Mouse (Mus musculus) common myeloid progenitor, adult 5-6 weeks (primary cell): Measurements from ENCODE around the gene Zfp683. TPM values are rescaled to one million over a fixed set of nuclear protein-coding genes. Genes with fewer than 3 reads are reported as not detected.

Source experiments
- ATAC-seq: replicated peaks from 2 replicates; pipeline ENCODE4 v1.8.0; 2016; ENCODE audit warnings: low read depth, mild to moderate bottlenecking, moderate TSS enrichment, inconsistent platforms; ENCODE audit not compliant: poor library complexity, severe bottlenecking
- total RNA-seq: library from RNA; stranded (forward); fragments of 200-1000, 187-1606 nt; gene quantifications from 2 replicates; pipeline ENCODE4 v1.2.3, GENCODE M21; 2017

Zfp683 gene
- total RNA-seq: not detected in 2 replicates

DNA sequence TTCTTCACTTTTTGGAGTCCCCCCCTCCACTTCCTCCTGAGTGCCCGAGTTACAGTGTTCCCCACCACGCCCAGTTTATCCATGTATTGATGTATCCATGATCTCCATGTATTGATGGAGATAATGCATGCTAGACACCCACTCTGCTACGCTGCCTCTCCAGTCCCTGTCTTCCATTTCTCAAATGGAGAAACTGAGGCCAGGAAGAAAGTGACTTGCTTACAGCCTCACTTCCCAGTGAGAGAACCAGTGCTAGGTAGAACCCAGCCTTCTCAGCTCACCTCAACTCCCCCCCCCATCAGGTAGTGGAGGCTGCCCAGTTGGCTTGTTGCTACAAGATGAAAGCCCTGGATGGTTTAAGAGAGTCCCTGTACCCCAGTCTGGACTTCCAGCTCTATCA, at the start of gene Zfp683:
Zfp683 (plus strand) TSS at position 301 of the 400 bp plus-strand sequence.
- no peak for ATAC-seq

DNA sequence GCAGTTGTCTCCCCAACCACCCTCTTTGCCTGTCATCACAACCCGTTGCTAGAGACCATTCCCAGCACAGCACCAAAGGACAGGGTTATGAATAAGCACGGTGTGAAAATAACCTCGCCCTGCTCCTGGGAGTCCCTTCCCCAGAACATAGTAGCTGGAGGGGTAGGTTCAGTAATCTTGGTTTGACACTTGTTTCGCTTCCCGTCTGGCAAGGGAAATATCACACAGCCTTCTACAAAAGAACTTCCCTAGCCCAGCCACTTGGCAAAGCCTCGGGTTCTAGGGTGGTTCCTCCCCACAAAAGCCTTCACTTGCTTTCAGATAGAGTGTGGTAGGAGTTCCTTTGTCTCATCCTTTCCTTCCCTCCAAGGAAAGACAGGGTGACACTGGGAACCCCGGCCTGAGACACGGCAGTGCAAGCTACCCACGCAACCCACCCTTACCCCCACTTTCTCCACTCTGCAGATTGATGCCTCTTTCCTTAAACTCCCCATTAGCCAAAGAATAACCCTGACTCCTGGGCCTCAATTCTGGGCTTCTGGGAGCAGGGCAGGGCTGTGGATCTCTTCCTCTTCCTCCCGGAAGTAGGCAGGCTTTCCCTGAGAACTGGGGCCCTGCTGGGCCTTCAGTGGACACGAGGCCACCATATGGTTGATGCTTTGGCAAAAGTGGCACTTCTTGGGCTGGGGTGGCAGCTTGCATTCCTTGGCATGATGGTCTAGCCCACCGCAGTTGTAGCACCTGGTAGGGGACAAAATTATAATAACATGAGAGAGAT, 47.9 kb upstream of the Zfp683 start:
- ATAC-seq: peak; percentile 31; the same call in 1 of the 2 replicates

DNA sequence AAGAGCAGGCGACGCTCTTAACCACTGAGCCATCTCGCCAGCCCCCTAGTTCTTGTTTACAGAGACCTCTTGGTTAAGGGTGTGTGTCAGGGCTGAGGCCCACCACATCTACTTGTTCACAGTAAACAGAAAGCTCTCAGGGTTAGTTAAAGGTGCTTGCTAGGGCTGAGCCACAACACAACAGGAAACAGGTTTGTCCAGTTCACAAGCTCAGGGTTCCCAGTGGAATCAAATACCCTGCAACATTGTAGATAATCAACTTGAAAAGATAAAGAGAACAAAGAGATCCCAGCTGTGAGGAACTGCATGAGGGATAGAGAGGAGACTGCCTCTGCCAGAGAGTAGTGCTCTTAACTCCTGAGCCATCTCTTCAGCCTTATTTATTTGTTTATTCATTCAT, 46.8 kb upstream of the Zfp683 start:
- no peak for ATAC-seq

DNA sequence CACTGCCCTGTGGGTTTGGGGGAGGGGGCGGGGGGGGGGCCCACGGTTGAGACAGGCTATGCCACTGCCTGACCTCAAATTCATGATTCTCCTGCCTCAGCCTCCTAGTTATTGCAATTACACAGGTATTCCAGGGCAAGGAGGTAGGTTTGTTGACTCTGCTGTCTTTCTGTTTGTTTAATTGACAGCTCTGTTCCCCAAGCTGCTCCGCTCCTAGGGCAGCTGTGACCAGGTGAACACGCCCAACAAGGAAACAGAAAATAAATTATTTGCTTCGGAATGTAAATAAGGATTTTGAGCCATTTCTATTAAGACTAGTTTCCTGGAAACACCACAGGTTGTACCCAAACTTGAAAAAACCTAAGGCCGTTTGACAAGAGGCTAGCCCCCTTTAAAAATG, 43.9 kb upstream of the Zfp683 start:
- ATAC-seq: no peak

DNA sequence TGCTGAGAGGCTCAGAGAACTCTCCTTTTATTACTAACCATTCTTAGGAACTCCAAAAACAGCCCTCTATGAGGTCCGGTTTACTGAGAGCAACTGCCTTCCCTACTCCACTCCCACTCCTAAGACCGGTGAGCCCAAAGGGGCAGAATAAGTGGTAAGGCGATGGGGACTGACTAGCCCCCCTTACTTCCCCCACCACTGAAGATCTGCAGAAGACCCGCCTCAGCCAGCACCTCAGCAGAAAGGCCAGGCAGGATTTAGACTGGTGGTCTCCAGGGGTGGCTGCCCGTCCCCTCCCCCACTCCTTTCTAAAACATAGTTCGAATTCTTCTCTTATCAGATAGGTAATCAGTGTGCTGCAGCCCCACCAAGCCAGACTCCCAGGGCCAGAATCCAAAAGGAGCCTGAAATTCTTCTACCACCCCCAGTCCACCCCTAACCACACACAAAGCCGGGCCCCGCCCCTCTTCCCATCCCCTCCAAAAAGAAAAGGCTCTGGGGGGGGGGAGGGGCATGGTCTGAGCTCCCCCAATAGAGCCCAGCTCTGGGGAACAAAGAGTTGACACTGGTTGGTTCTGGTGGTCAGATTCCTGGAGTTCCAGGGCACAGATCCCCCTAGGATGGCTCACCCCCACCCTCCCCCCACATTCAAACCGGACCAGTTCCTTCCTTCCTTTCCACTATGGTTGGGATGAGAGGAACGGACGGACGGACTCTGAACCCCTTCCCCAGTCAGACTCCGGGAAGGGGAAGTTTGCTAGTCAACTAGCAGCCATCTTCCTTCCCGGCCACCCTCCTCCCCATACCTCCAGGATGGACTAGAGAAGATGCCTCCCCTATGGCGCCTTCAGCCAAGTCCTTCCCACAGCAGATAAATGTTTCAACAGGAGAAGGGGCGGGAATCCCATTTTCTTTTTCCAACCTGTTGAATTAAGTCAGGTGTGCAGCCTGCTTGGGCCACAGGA, 41.9 kb upstream of the Zfp683 start:
- ATAC-seq: no peak

DNA sequence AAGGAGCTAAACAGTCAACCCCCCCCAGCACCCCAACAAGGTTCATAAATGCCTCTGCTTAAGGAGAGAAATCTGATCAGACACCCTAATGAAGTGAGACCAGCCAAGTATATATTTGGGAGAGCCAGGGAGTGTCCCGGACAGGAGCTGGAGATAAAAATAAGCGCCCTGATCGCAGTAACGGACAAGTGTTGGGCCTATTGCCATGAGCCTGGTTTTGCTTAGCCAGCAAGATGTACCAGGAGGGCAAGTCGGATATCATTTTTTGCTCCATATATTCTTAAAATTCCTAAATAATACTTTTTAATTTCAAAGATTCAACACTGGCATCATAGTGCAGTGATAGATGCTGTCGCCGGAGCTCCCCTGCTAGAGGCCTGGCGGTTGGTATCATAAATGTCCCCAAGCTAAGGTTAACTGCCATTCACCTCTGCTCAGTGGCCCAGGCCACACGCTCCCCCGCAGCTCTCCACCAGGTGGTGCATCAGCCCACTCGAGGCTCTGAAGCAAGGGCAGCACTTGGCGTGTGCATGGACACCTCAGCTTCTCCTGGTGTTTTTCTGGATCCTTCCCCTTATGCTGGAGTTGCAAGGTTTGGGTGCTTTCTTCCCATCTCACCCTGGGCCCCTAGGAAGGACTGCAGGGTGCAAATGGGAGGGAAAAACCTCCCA, 40.6 kb upstream of the Zfp683 start:
- peak; percentile 56; the same call in 1 of the 2 replicates for ATAC-seq

DNA sequence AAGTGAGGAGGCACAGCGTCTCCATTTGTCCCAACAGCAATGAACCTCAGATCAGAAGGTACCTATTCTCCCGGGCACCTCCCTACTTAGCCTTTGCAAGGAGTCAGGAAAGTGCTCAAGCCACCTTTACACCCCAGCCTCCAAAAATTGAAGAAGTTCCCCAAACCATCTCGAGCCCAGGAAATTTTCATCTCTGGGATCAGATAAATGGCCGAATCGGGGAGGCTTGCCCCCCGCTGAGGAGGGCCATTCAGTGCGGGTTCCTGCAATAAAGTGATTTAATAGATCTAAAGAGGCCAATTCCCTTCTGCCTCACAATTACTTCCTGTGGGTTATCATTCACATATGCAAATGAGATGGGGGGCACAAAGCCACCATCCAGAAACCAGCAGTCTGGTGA, 37.4 kb upstream of the Zfp683 start:
- ATAC-seq: no peak

DNA sequence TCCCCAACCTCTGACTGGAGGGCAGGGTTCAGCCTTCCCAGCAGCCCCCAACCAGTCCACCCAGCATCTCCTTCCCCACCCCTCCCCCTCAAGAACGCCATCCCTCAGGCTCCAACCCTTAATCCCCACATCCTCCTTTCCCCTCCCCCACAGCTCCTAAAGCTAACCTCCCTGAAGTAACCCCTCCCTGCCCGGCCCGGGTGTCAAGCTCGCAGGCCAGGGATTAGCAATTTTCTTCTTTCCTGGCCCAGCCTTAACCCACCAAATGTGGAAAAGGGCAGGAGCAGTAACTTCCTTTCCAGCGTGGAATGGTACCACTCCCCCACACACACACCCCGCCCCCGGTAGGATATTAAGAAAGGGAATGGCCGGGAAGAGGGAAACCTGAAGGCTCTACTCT, 36.9 kb upstream of the Zfp683 start:
- ATAC-seq: no peak

DNA sequence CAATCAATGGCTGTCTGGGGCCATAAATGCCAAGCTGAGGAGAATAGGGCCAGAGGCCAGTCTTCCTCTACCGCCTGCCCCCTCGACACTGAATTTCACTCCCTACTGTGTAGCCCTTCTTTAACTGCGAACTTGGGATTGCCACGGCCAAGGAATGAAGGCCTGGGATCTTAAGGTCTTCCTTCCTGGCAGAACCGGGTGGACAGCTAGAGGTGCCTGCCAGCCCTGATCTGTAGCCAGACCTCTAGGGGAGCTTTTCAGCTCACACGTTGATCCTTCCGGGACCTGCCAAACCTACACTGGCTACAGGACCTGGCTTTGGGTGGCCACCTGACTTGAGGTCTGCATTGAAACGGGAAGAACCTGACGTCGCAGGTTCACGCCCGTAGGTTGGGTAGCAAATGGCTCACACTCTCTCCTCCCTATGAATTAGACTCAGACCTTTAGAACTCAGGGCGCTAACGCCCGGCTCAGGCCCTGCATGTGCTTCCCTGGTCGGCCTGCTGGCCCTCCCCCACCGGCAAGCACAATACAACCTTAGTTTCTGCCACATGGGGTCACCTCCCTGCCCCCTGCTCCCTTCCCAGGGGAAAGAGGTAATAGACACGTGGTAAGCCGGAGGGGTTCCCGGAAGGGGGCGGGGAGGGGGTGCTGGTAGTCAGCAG, 36.3 kb upstream of the Zfp683 start:
- ATAC-seq: no peak

DNA sequence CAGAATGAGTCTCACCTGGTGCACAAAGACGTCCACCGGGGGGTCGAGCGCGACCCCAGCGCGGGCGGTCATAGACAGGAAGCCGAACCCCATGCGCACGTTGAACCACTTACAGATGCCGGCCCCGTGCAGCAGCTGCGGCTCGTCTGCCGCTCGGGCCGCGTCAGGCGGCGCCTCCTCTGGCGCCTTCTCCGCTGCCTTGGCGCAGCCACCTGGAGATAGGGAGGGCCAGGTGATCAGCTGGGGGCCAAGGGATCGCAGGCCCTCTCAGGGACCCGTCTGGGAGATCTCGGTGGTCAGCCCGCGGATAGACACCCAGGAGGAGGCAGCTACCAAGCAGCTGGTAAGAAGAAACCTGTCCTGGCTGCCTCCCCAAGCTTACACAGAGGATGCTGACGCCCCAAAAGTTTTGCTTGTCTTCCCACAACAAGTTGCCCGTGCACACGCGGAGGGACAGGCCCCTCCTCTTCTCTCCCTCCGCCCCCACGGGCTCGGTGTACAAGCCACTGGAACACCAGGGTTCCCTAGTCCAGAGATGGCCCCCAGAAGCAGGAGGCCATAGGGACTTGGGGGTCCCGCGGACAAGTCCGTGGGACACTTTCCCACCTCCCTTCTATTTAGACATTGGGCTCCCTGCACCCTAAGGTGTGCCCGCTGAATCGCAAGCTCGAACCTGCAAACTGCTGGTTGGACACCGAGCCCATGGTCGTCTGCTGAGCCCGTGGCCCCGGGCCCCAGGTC, 35.4 kb upstream of the Zfp683 start:
- no peak for ATAC-seq

DNA sequence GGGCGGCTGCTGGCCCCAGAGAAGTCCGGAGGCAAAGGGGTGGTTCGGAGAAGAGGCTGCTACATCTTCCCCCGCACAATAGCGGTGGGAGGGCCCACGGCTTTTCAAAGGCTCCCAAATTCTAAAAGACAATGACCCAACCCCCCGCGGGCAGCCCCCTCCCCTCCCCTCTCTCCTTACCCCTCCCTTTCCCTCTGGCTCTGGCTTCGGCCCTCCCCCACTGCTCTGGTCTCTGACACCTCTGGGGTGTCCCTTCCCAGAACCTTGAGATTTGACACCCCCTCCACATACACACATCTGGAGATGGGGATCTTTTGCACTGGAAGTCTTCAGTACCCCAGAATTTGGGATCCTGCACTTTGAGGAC, 34.9 kb upstream of the Zfp683 start, which contains the start of gene Lin28a:
Lin28a (minus strand) TSS at position 63 of the 367 bp plus-strand sequence.
- no peak for ATAC-seq

DNA sequence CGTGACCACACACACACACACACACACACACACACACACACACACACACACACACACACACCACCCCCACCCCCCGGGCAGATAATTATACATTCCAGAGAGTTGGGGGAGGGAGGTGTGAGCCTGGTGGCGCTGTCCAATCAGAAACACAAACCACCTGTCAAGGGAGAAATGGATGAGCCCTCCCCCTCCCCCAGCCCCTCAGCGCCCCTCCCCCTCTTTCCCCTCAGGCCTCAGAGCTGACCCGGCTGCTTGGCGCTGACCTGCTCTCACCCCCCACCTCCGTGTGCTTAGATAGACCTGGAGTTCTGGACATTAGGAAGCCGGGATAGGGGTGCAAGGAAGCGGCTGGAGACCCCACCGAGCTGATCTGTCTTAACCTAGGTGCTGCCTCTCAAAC, 34.4 kb upstream of the Zfp683 start:
- ATAC-seq: no peak

DNA sequence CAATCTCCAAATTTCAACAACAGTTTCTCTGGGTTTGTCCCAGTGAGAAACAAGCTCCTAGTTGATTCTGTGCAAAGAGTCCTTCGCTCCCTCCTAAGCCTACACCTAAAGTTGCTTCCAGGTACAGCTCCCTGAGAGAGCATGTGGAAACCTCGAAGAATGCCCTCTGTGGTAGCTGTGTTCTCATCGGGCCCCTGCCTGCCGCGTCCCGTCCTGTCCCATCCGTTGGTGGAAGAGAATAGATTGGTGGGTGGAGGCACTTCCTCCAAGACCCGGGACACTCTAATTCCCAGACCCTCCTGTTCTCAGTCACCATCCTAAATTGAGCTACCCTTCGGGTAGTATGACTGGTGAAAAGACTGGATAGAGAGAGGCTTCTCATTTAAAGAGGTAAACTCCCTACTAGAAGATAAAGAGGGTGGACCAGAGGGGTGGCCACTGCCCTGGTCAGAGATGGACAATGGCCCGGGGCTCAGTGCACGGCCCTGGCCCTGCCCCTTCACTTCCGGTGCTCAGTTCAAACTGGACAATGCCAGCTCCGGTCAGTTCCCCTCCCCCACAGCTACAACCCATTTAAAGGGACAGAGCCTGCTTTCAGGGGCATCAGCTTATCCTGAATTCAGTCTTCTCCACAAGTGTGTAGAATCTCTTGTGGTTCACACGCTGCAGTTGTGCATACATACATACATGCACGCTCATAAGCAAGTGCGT, 33.8 kb upstream of the Zfp683 start:
- ATAC-seq: no peak

DNA sequence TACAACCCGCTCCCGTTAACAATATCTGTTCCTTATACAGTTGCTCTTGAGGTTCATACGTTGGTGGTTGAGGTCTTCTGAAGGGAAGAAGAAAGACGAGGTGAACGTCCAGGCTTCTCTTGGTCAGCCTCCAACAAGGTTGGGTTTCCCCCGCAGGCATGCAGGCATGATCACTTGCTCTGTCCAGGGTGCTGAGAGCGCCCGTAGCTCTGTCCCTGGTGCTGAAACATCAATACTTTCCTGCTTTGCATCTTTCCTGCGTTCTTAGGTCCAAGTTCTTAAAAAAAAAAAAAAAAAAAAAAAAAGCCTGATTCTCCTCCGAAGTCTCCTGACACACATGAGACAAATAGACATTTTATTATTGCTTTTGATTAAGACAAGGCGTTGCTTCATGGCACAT, 33.0 kb upstream of the Zfp683 start:
- ATAC-seq: peak; percentile 90

DNA sequence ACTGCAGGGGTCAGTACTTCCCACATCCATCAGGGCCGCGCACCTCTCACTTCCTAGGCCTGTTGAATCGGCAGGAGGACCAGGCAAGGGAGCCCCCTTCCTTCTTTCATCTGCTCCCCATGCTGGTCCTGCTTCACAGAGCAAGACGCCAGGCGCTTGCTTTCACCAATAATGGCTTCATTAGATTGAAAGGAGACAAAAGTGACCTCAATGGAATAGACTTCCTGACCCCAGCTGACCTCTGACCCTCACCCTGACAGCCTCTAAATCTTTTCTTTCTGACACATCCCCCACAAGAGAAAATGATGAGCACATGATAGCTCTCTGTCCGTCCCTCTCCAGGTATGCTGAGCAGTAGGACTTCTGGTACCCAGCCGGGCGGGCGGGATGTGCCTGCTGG, 27.8 kb upstream of the Zfp683 start:
- ATAC-seq: no peak

DNA sequence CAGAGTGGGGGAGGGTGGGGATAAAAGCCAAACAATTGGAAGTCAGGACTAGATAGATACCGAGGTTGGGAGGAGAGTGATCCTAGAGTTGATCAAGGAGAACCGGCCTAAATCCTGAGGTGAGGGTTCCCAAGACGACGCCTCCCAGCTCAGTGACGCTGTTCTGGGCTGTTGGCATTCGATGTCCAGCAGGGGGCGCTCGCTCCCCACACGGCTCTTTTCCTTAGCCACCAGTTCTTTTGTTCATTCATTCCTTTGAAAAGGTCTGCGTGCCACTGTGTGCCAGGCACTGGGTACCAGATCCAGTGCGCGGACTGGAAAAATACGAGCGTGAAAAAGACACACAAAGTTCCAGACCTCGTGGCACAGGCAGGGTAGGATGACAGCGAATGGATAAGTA, 17.7 kb upstream of the Zfp683 start:
- peak; percentile 76 for ATAC-seq

DNA sequence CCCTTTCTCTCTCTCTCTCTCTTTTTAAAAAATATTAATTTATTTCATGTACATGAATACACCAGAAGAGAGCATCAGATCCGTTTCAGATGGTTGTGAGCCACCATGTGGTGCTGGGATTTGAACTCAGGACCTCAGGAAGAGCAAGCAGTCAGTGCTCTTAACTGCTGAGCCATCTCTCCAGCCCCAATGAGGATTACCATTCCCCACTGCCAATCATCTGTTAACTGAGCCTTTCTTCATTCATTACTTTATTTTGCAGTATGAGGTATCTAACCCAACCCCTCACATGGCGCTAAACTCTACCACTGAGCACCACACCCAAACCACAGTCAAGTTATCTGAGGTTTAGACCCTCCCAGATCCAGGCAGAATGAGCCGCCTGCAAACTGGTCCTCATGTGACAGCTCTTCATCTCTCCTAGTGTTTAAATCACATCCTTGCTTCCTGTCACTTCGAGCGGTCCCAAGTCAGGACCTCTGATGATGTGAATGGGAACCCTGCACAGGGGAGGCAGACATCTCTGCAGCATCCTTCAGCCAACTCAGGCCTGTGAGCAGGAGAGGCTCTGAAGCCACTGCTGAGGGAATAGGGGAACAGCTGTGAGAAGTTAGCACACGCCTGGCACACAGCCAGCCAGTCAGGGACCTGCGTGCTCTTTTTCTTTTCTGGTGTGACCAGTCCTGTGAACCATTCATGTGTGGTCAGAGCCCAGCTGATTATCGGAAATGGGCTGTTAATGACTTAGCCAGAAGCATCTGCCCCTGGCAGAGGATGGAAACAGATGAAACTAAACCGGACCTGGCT, 12.1 kb upstream of the Zfp683 start:
- peak; percentile 87 for ATAC-seq

DNA sequence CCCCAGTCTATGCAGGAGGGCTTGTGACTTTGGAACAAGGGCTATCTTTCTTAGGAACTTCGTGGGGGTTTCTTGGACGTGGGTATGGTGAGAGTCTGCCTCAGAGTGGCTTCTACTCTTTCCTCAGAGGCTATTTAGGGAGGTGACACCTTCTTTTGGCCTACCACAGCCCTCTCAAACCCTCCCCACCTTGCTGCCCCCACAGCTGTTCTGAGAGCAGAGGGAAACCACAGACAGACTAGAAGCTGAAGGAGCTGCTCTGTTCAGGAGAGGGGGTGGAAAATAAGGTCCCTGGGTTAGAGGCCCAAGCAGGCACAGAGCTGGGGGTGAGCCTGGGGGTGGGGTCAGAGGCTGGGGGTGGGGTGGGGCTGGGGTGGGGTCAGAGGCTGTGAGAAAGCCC, 10.6 kb upstream of the Zfp683 start:
- ATAC-seq: no peak
